Mouse (Mus musculus): ENCODE results near the gene Smpd1. TPM values are rescaled to one million over a fixed set of nuclear protein-coding genes. Genes with fewer than 3 reads are reported as not detected.

Smpd1 gene
- polyA plus RNA-seq, 1 experiment: 48.4 TPM

DNA sequence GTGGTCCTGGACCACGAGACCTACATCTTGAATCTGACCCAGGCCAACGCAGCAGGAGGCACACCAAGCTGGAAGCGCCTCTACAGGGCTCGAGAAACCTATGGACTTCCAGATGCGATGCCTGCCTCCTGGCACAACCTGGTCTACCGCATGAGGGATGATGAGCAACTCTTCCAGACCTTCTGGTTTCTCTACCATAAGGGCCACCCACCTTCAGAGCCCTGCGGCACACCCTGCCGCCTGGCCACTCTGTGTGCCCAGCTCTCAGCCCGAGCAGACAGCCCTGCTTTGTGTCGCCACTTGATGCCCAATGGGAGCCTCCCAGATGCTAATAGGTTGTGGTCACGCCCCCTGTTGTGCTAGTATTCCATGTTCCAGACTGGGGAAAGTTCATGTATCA is 3.5 kb downstream of the Smpd1 start:
- H3K9me3 ChIP-seq: no peaks in the 10 kb centered on the region
- H3K4me3 ChIP-seq (replicated peaks): no peak overlapping the region
- peaks cover 45% of the 10 kb centered on the region for H3K4me1 ChIP-seq
- peaks cover 5% of the 10 kb centered on the region for H3K27me3 ChIP-seq (replicated peaks)
- H3K36me3 ChIP-seq (replicated peaks; ENCODE audit: low read length): peaks cover 44% of the 10 kb centered on the region
- TF ChIP-seq FLI1 (IDR thresholded peaks at IDR 0.05; ENCODE audit: low read length) (no peak), GATA1 (IDR thresholded peaks at IDR 0.05; ENCODE audit: borderline replicate concordance, low read length) (no peak)

DNA sequence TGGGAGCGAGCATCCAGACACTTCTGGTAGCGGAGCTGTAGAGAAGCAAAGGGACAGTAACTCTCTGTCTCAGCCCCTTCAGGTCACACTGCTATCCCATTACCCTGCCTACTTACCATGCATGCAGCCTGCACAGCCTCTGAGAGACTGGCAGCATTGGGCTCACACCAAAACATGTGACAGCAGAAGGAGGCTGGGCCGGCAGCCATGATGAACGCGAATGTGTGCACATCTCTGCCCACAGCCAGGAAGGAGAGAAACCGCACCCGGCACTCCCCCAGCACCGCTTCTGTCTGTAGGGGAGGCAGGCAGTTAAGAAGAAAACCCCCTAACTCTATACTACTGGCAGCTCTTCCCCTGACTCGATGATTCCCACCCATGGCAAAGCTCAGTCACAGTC is 4.9 kb downstream of the Smpd1 start:
- peaks cover 40% of the 10 kb centered on the region for H3K4me1 ChIP-seq
- H3K9me3 ChIP-seq: no peaks in the 10 kb centered on the region
- TF ChIP-seq FLI1 (IDR thresholded peaks at IDR 0.05; ENCODE audit: low read length) (no peak), GATA1 (IDR thresholded peaks at IDR 0.05; ENCODE audit: borderline replicate concordance, low read length) (no peak)
- peaks cover 12% of the 10 kb centered on the region for H3K27me3 ChIP-seq (replicated peaks)
- peaks cover 44% of the 10 kb centered on the region for H3K36me3 ChIP-seq (replicated peaks; ENCODE audit: low read length)
- H3K4me3 ChIP-seq (replicated peaks): no peak overlapping the region

DNA sequence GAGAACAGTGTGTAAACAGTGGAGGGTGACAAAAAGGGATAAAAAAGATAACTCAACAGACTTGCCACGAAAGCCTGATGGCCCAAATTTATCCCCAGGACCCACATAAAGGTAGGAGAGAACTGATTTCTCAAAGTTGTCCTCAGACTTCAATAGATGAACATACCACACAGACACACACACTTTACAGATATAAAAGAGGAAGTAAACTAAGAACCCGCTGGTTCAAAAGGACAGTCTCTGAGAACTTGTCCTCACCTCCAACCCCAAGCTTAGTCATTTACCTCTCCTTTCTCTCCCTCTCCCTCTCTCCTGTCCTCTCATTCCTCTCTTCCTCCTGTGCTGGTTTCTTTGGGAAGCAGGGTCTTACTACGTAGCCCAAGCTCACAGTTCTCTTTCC is 8.2 kb downstream of the Smpd1 start:
- Histone ChIP-seq H3K9me3 (no peaks in the 10 kb centered on the region), H3K4me3 (replicated peaks) (no peak overlapping the region), H3K36me3 (replicated peaks; ENCODE audit: low read length) (peaks cover 21% of the 10 kb centered on the region), H3K4me1 (peaks cover 15% of the 10 kb centered on the region), H3K27me3 (replicated peaks) (peaks cover 42% of the 10 kb centered on the region)
- no peak for TF ChIP-seq GATA1 (IDR thresholded peaks at IDR 0.05; ENCODE audit: borderline replicate concordance, low read length)
- TF ChIP-seq FLI1 (IDR thresholded peaks at IDR 0.05; ENCODE audit: low read length): no peak

DNA sequence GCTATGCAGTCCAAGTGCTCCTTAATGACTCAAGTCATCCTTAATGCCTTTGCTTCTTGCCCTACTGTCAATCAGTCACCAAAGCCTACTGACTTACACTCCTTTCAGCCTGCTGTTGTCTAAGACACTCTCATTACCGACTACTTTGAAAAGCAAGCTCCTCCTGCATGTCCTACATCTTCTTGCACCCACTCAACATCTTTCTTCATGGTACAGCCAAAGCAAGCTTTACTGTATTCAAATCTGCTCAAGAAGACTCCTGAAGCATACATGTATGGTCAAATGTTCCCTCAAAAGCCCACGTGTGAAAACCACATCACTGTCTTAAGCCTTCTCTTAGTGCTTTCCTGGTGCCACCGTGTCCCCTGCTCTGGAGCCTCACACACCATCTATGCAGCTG is 9.2 kb downstream of the Smpd1 start:
- Histone ChIP-seq H3K4me1 (peaks cover 15% of the 10 kb centered on the region), H3K4me3 (replicated peaks) (no peak overlapping the region), H3K36me3 (replicated peaks; ENCODE audit: low read length) (peaks cover 11% of the 10 kb centered on the region), H3K27me3 (replicated peaks) (peaks cover 48% of the 10 kb centered on the region), H3K9me3 (no peaks in the 10 kb centered on the region)
- TF ChIP-seq FLI1 (IDR thresholded peaks at IDR 0.05; ENCODE audit: low read length) (no peak), GATA1 (IDR thresholded peaks at IDR 0.05; ENCODE audit: borderline replicate concordance, low read length) (no peak)

DNA sequence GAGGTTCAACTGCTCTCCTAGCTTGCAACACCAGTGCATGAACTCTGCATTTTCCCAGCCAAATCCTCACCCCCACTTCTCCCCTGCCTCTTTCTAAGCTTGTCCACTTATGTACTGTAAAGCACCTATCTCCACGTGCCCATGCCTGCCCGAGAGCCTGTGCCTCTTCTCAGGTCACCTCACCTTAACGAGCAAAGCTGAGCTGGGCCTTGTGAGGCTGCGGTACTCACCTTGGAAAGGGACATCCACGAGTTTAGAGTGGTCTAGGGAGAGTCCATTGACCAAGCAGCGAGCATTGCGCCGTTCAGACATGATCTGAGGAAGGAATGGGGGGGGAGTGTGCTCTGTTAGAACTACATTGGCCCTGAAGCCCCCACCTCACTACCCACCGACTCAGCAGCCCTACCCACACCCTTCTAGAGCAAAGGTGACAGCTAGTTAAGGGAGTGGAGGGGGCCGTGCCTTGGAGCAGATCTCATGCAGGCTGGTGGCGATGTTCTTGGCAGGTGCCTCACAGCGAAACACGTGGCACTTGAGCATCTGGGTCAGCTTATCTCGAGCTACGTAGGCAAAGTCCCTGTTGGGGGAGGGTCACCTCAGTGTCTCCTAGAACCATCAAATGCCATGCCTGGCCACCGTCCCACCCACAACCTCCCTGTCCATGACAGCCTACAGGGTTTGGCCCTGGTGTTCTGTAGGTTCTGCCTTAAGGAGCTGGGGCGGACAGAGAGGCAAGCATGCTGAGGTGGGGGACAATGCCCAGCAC is 11.1 kb downstream of the Smpd1 start:
- Histone ChIP-seq H3K9me3 (no peaks in the 10 kb centered on the region), H3K4me3 (replicated peaks) (no peak overlapping the region), H3K36me3 (replicated peaks; ENCODE audit: low read length) (no peaks in the 10 kb centered on the region), H3K27me3 (replicated peaks) (peaks cover 66% of the 10 kb centered on the region), H3K4me1 (0 out of 2 replicates have a peak, but pooled peaks cover 3% of the 10 kb centered on the region)
- TF ChIP-seq FLI1 (IDR thresholded peaks at IDR 0.05; ENCODE audit: low read length) (no peak), GATA1 (IDR thresholded peaks at IDR 0.05; ENCODE audit: borderline replicate concordance, low read length) (no peak)

DNA sequence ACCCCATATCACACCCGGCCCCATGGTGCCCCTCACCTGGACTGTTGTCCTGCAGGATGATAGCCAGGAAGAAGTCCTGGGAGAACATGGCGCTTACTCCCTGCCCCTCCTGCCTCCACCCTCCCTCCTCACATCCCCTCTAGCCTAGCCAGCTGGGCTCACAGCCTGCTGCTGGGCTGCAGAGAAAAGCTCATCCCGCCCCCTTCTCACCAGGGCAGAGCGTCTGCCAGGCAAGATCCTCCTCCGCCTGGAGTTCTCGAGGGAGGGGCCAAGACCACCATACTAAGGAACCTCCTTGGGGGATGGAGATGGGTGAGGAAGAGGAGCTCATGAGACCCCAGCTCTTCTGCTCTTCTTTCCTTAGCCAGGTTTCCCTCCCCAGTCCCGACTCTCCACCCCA is 14.4 kb downstream of the Smpd1 start:
- TF ChIP-seq GATA1 (IDR thresholded peaks at IDR 0.05; ENCODE audit: borderline replicate concordance, low read length): no peak
- TF ChIP-seq FLI1 (IDR thresholded peaks at IDR 0.05; ENCODE audit: low read length): no peak
- Histone ChIP-seq H3K36me3 (replicated peaks; ENCODE audit: low read length) (no peaks in the 10 kb centered on the region), H3K27me3 (replicated peaks) (peaks cover 69% of the 10 kb centered on the region), H3K4me1 (peaks cover 3% of the 10 kb centered on the region; the same call in 1 of the 2 replicates), H3K4me3 (replicated peaks) (no peak overlapping the region), H3K9me3 (no peaks in the 10 kb centered on the region)

DNA sequence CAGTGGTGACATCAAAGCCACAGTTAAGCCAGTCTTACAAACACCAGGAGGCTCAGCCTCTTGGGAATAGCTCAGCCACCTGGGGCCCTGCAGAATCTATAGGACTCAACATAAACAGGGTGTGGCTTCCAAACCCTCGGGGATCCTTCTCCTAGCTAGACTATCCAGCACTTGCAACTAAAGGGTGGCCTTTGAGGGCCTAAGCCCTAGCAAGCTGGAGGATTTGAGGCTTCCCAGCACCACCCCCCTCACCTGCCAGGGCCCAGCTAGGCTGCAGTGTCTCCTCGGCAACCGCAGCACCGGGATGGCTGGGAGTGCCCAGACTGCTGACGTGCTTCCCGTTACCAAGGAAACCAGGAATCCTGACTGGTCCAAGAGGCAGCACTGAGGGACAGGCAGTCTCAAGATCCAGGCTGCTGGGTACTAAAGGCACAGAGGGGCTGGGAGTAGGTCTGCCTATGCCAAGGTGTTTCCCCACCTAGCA is 14.9 kb downstream of the Smpd1 start:
- H3K9me3 ChIP-seq: no peaks in the 10 kb centered on the region
- TF ChIP-seq FLI1 (IDR thresholded peaks at IDR 0.05; ENCODE audit: low read length) (no peak), GATA1 (IDR thresholded peaks at IDR 0.05; ENCODE audit: borderline replicate concordance, low read length) (no peak)

DNA sequence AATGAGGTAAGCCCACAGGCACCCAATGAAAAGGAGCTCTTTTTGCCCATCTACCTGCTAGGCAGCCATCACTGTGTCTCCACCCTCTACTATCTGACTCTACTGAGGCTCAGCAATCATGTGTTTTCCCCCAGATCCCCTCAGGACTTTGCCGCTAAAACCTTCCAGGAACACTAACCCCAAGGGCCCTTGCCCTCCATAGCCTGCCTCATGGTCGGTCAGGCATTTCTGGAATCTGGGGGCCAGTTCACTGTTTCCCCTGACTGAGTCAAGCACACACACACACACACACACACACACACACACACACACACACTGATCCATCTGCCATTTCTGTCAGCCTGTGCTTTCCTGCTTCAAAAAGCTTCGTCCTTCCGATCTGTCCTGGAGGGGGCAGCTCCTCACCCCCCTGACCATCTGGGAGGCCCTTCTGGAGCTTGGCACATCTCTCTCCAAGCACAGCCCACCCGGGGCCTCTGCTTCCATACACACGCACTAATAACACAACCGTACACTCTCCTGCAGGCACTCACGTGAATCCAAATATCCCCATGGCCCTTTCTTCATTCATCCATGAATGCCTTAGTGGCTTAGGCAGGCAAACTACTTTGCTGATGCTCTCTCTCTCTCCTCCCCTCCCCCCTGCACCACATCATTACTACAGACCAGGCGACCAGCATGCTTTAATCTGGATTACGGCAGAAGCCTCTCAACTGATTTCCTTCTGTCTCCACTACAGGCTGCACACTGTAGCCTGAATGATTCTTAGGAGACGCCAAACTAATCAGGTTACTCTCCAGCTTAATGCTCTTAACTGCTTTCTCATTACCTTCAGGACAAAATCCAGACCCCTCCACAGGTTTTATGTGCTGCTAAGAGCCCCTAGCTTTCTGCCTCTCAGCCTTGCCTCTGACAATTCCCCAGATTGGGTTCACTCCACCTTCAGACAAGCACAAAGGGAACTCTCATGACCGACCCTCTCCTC is 15.6 kb downstream of the Smpd1 start:
- Histone ChIP-seq H3K36me3 (replicated peaks; ENCODE audit: low read length) (no peaks in the 10 kb centered on the region), H3K4me3 (replicated peaks) (no peak overlapping the region), H3K4me1 (peaks cover 3% of the 10 kb centered on the region; the same call in 1 of the 2 replicates), H3K9me3 (no peaks in the 10 kb centered on the region), H3K27me3 (replicated peaks) (peaks cover 76% of the 10 kb centered on the region)
- no peak for TF ChIP-seq GATA1 (IDR thresholded peaks at IDR 0.05; ENCODE audit: borderline replicate concordance, low read length)
- TF ChIP-seq FLI1 (IDR thresholded peaks at IDR 0.05; ENCODE audit: low read length): no peak

More for the DNA sequence above, 14.9 kb downstream of the Smpd1 start:
- H3K4me3 ChIP-seq (replicated peaks): no peak overlapping the region
- H3K4me1 ChIP-seq: peaks cover 3% of the 10 kb centered on the region; the same call in 1 of the 2 replicates
- H3K36me3 ChIP-seq (replicated peaks; ENCODE audit: low read length): no peaks in the 10 kb centered on the region
- peaks cover 74% of the 10 kb centered on the region for H3K27me3 ChIP-seq (replicated peaks)

DNA sequence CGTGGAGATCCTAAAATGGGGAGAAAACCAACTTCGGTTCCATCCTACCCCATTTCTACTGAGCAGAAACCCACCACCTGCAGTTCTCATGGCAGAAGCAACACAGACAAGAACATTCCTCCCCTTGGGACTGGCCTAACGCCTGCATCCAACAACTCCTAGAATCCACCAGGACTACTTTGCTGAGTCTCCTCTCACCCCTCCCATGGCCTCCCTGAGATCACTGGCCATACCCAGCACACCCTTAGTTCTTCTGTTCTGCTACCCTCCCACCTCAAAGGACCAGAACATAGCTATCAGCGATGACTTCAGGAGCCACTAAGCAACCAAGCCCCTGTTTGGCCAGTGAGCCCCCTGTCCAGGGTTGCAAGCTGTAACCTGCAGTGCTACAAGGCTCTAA is 16.6 kb downstream of the Smpd1 start:
- no peak overlapping the region for H3K4me3 ChIP-seq (replicated peaks)
- H3K9me3 ChIP-seq: no peaks in the 10 kb centered on the region
- H3K4me1 ChIP-seq: peaks cover 3% of the 10 kb centered on the region; the same call in 1 of the 2 replicates
- peaks cover 72% of the 10 kb centered on the region for H3K27me3 ChIP-seq (replicated peaks)
- no peaks in the 10 kb centered on the region for H3K36me3 ChIP-seq (replicated peaks; ENCODE audit: low read length)
- TF ChIP-seq GATA1 (IDR thresholded peaks at IDR 0.05; ENCODE audit: borderline replicate concordance, low read length) (no peak), FLI1 (IDR thresholded peaks at IDR 0.05; ENCODE audit: low read length) (no peak)
